Mouse (Mus musculus) kidney, postnatal 4 days (tissue): ENCODE results near the gene Pdlim5.
A peak's percentile ranks its signal among the peaks of the same experiment; 100 is the strongest.

Experiments used
- DNase-seq, 2 experiments: peaks; one replicate each; pipeline ENCODE4 v3.0.0; 2021; ENCODE audit warnings: mixed read lengths in 2 of 2

The Pdlim5 gene

DNA sequence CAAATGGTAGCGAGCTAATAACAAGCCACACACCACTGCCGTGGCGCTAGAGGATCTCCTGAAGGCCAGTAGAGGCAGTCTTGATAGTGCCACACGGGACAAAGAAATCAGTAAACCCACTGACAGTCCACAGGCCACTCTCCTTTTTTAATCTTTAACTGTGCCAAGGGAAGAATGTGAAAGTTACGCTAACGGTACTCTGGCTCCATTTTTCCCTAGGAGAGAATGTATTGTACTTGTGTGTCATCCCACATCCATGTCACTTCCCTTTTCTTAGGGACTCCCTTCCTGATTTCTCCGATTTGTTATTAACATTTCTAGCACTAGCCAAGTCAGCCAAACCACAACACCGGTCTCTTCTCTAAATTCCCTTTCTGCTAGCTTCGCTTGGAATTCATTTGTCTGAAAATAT lies 1.5 kb downstream of the Pdlim5 start:
- peak; percentile 12 to 42 for DNase-seq

DNA sequence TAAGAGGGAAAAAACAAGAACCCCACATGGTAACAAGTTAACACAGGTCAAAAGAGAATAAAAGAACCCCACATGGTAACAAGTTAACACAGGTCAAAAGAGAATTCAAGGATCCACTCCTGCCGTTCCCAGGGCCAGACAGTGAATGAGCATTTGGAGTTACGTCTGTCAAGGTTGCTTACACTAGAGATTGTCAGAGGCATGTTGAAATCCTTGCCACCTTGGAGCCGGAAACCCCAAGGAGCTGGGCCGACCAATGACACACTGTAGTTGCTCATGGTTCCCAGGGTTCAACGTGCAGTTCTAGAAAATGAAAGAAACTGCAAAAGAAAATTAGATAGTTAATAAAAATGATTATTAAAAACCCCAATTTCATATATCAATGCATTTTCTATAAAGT lies 4.0 kb downstream of the Pdlim5 start:
- DNase-seq, result no peak

DNA sequence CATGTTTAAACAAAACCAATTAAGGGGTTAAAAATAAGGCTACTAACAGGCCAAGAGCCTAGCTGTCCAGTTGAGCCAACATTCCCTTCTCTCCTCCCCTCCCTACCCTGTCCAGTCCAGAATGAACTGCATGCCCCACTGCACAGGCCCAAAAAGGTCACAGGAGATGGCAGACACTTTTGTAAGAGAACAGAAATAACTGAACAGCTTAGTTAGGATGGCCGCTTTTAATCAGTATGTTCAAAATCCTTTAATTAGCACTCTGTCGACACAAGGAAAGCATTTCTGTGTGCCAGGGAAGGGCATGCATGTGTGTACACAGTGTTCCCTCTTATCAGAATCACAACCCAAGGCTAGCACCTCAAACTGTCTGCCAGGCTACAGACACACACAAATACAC lies 5.2 kb downstream of the Pdlim5 start:
- peak; percentile 41 to 50 for DNase-seq

DNA sequence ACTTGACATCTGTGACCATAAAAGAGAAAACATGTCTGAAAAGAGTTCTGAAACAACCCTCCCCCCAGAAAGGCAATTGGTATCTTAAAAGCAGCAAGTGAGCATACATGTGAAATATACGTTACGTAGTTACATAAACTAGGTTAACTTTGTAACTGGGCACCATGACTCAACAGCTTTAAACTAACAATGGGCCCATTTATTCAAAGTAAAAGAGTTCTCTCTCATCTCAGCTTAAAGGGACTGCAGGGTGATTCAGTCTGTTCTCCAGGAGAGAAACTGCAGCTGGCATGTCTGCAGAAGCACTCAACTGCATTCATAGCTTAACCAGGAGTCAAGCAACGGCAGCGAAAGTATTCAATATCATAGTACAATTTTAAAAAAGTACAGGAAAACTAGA lies 7.3 kb downstream of the Pdlim5 start:
- no peak for DNase-seq

DNA sequence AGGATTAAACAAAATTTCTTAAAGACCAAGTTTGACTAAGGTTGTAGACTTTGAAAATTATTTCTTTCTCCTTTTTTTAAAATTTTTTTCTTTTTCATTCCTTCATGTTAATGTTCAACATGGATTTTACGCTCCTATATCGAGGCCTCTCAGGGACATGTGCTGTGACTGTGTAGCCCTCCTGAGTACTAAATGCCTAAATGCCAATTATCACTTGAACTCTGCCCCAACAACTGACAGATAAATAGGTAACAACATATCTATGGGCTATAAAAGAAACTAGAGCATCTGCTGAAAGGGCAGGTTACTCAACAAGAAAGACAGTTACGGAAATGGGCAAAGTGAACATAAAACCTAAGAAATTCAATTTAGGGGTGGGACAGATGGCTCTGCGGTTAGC lies 9.0 kb downstream of the Pdlim5 start:
- DNase-seq, result no peak

DNA sequence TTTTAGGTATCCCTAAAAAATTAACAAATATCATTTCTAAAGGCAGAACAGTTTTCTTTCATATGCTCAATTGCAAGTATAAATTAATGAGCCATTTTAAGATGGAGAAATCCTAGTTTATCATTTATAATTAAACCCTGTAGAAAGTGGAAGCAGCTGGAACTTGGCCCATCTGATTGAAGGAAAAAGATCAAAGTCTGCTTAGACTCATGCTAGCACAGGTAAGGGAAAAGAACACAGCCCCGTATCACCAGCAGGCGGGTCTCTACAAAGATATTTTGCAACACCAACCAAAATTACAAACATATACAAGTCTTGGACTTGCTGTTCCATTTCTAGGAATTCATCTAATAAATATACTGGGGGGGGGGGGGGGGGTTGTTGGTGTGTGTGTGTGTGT lies 9.8 kb downstream of the Pdlim5 start:
- no peak for DNase-seq

DNA sequence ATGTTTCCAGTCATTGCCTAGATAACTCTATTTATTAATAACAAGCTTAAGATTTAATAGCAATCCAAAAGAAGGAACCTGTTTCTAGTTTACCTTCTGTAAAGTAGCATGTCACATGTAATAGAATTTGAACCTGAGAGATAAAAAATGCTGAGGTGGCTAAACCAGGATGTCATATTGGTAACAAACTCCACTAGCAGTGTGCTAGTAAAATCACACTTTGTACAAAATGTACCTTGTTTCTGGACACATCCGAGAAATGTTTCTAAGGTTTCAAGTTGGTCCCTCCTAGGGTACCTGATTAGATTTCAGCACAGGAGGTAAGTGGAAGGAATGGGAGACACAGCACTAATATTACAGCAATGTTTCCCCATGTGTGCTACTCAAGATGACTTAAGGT lies 18.9 kb downstream of the Pdlim5 start:
- DNase-seq, result no peak

DNA sequence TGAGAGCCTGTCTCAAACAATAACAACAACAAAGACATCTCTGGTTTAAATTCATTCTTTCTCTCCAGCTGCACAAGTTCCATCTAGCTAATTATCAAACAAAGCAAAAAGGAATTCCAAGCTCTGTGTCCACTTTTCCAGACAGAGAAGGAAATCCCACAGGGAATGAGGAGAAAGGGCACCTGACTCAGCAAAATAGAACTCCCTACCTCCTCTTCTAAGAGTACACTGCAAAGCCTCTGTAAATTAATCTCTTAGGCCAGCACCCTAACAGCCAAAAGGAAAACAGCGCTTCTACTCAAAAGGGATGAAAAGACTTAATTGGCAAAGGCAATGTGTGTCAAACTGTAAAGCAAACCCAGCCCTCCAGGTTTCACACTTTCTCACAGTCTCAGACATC lies 20.4 kb downstream of the Pdlim5 start:
- no peak for DNase-seq

DNA sequence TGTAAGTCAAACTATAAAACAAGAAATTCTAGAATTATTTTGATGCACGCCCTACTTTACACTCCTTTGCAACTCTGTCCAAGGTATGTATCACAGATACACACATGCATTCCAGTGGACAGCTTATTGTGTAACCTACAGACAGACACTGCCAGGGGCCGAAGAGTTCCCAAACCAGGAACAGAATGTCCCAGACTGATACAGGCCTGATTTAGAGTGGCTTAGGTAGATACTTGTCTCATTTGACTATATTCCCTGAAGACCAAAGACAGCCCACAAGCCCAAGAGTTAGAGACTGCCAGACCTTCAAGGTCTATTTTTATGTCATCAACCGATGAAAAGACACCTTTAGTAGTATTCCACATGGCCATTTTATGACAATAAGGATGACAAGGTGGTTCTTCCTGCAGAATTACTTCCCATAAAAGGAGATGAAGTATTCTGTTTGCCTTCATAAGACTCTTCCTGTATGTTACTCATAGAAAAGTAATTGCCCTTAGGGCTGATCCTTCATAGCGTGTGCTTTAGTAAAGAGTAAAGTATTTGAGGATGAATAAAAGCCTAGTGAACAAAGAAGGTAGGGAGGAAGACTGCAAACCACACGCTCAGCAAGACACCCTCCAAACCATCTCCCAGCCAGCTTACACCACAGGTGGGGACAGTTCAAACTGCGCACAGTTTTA lies 22.9 kb downstream of the Pdlim5 start:
- DNase-seq, result no peak

DNA sequence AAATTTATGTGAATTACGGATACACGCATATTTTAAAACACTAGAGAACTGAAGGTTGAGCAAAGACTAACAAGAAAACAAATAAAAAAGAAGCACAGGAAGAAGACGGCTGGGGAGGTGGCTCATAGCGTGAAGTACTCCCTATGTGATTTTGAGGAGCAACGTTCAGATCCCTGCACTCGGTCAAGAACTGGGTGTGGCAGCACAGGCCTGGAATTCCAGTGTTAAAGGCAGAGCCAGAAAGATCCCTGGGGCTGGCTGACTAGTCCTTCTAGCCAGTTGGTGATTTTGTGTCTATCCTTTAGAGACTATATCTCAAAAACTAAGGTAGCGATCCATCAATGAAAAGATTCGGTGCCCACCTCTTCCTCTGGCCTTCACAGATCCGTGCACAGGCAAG lies 27.1 kb downstream of the Pdlim5 start:
- DNase-seq, result no peak

DNA sequence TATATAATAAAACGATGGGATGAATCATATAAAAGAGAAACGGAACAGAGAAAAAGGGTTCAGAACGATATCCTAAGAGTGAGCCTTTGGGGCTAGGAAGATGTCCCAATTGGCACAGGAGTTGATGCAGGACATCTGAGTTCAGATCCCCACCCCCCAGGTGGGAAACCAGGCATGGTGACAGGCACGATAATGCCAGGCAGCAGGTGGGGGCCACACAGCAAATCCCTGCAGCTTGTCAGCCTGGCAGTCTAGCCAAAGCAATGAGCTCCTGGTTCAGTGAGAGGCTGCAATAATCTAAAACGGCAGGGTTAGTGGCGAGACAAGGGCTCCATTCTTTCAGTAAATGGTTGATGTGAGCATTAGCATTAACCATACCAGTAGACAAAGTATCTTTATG lies 33.4 kb downstream of the Pdlim5 start:
- no peak for DNase-seq

DNA sequence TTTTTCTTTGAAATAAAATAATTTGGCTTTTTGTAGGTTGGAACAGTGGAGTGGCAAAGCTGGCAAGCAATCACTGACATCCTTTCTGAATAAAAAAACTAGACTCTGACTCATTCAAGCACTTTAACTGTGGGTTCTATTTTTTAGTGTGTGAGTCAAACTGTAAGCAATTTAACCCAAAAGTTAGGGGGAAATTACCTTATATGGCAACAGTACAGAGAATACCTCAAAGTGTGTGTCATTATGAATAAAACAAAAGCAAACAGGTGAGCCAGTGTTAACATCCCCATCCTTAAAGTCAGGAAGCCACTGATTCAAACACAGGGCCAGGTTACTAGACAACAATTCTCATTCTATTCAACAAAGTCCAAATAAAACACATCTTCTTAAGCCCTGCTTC lies 36.5 kb downstream of the Pdlim5 start:
- DNase-seq, result no peak

DNA sequence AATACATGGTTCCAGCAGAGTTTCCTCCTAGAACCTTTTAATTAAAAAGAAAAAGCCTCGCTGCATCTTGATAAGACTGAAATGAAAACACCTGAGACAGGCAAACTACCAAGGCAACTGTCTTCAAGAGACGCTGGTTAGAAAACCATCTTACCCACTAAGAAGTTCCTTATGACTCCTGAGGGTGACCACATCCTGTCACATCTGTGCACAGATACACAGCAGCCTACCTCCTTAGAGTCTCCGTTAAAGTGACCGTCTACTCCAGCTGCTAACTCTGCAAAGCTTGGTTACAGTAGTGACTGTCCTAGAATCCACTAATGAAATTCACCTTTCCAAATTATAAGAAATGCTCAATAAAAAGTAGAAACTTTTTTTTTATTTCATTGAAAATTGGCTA lies 38.8 kb downstream of the Pdlim5 start:
- DNase-seq, result no peak

DNA sequence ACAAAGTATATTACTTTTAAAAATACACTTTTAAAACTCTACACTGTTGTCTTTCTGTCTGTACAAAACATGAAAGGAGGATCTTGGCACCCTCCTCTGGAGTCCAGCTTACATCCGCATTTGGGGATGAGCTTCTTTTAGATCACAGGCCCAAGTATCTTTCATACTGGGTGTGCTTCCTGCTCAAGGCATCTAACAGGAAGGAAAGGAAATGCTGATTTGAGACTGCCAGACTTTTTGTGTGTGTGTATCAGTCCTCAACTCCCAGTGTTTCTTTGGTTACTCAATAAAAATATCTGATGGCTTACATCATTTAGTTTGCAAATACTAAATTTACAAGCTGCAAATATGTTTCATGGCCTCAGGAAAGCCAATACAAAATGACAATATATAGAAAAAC lies 42.3 kb downstream of the Pdlim5 start:
- DNase-seq, result no peak

DNA sequence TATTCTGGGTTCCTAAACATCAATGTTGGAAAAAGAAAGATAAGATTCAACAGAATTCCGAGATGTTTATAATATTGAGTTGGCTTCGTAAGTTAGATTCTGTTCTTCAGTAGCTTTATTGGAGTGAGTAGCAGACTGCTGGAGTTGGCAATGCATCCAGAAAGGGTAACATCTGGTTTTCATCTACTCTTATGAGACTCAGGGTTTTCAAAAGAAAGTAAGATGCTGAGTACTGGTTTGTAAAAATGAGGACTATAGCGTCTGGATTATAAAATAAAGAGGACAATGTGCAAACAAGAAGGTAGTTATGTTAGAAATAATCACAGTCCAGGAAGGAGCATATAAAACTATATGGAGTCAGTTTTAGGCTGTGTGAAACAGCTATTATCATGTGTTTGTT lies 45.0 kb downstream of the Pdlim5 start:
- DNase-seq, result no peak

DNA sequence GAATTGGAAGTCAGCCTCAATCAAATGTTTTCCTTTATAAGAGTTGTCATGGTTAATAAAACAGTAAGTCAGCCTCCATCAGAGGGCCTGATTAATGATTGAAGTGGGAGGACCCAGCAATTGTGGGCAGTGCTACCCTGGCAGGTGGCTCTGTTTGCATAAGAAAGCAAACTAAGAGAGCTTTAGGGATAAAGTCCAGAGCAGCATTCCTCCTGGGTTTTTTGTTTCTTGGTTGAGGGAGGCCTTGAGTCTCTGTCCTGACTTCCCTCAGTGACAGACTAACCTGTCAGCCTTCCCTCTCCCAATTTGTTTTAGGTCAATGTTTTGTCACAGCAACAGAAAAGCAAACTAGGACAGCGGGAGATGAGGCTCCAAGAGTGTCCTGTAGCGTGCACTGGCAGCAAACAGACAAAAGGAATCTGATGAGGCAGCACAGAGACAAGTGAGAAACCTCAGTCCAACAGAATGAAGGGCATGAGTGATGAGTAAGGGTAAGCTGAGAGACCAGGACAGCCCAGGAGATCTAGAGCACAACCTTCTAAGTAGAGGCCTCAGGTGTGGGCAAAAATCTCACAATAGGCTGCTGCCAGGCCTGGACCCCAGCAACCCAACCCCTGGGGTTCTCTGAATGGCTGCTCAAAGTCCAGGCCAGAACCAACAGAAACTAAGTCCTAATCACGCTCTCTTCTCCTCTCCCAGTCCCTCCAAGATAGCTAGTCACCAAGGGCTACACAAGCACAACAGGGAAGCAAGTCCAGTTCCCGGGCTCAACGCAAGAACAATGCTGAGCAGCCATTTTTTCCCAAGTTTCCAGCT lies 46.5 kb downstream of the Pdlim5 start:
- peak in 1 of 2 experiments; percentile 29 for DNase-seq

DNA sequence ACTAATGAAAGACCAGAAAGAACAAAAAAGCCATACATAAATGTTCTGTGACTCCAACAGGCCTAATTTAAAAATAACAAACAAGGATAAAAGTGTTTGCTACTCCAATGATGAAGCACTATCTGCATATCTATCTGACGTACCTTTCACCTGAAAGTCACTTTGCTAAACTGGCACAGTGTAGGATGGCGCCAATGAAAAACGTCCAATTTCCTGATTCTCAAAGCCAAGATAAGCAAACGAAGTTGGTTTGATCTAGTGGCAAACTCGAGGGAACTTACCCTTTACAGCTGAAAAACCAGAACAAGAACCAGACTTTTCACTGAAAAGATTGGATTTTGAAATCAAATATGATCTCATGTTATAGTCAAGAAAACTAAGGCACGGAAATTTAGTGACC lies 49.2 kb downstream of the Pdlim5 start:
- no peak for DNase-seq

DNA sequence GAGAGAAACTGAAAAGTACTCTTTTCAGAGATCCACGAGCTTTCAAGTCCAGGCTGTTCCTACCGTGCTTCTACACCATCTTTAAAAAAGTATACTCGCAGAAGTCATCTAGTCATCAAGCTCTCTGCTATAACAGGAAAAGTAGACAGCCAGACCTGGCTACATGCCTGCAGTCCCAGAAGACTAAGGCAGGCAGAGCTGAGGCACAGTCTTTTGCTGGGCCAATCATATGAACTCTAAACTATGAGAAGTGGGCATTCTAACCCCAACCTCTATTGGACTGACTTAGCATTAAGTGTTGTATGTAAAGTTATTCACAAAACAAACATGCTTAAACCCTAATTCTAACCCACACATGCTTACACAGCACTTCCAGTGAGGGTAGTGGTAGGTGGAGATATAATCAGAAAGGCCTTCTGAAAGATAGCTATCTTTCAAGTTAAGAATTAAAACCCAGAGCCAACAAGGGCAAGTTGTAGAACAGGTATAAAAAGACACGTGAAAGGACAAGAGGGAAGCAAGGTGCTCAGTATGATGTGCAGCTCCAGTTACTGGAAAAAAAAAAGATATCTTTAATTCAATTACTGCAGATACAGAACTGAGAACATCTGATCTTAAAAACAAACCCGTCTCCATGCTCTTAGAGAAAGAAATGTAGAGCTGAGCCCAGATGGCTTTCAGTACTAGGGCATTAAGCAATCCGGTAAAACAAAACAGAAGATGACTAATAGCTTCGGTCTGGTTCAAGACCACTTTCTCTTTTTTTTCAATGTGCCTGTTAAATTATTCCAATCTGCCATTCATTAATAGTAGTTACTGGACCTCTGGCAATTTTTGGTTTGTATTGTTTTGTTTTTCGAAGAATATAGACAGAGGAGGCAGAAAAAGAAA lies 50.0 kb downstream of the Pdlim5 start:
- peak in 1 of 2 experiments; percentile 6 for DNase-seq

DNA sequence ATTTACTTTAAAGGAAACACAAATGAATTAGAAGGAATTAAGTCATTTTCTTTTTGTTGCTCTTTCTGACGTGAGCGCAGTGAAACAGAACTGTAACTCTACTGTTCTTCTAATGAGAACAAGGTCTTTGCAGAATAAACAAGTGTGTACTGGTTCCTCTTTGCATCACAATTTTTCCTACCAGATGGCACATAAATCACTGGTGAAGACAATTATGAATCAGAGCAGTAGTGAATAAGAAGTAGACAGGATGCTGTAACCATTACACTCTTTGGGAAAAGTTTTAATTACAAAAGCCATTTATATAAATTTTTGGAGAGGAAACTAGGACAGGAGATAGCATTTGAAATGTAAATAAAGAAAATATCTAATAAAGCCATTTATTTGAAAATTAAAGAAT lies 51.7 kb downstream of the Pdlim5 start:
- no peak for DNase-seq

DNA sequence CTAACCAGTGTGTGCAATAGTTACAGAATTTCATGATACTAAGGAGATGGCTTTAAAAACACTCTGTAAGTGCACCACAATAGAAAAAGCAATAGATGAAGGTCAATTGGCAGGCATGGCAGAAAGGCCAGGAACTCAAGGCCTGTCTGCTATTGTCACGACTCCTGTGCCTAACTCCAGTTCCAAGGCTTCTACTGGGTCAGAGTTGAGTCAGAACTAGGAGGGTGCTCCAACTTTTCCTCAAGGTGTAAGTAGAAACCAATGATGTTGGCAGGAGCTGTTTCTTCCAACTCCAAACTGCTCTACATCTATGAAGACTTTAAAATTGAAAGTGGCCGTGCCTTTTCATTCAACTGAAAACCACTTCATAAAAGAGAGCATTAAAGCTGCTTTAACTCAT lies 54.8 kb downstream of the Pdlim5 start:
- DNase-seq, result no peak

DNA sequence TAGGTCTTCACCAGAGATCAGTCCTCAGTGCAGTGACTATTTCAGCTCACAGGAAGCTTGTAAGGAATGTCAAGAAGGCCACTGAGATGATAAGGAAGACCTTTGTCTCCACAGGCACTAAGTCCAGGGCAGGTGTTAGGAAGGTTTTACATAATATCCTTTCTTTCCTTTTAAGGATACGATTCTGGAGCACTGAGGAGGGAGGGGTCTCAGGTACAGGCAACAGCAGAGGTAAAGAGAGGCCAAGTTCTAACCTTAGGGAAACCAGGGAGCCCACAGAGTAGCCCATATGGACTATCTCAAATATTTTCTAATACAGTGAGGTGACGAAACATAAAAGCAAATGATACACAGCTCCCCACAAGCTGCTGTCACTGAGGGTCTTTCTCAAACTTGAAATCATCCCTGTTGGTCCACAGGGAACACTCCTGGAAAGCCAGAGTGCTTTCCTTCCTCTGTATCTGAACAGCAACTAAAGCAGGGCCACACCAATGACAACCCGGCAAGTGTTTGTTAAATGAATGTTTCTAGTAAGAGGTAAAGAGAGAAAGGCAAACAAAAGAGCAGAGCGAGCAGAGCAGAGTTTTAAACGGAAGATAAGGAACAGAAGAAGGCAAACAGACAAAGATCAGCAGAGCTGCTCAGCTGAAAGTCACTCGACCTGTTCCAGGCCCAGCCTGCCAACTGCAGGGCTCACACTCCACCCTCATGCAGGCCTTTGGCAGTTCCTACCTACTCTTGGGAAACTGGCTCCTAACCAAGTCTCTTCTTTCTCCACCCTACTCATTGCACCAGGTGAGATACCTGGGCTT lies 55.9 kb downstream of the Pdlim5 start:
- DNase-seq, result no peak

DNA sequence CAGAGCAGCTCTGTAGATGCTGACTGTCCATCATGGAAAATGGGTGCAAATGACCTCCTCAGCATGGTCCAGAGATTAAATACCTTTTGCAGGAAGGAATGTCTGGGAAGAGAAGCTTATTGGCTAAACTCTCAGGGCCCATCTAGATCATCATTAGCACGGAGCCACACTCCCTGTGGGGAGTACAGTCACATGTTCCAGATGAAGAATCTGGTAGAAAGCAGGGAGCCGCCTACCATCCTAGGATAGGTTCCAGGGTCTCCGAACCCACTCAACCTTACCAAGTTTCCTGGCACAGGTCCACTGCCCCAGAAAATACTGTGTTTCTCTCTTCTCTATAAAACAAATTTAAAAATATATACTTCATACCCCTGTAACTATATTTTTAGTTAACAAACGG lies 57.4 kb downstream of the Pdlim5 start:
- DNase-seq, result peak in 1 of 2 experiments; percentile 13

DNA sequence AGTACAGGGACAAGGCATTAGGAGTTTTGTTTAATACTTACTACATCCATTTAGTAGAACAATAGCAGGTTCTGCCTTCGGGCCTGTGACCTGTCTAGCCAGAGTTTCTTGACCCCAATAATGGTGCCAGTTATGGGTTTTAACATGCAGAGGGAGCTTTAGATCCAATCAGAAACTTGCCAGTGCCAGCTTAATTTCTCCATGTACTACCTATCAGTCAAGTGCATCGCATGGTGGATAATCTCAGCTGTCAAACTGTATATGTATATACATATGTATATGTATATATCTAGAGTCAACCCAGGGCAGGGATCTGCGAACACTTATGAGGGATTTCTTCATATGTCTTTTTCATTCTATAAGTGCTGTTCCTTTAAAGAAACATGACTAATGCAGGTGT lies 61.0 kb downstream of the Pdlim5 start:
- no peak for DNase-seq
